Mouse (Mus musculus): ENCODE results near the gene Gpatch4. TPM values are rescaled to one million over a fixed set of nuclear protein-coding genes. Genes with fewer than 3 reads are reported as not detected.

The Gpatch4 gene
- polyA plus RNA-seq, 1 experiment from 2014 or later = 32.7 TPM

- Histone ChIP-seq H3K27ac (peak overlapping the region; percentile 39; the same call in 1 of the 2 replicates), H3K4me3 (replicated peaks) (no peak overlapping the region), H3K4me1 (replicated peaks) (no peaks in the 10 kb centered on the region), H3K4me2 (no peak overlapping the region), H3K9me3 (replicated peaks) (no peaks in the 10 kb centered on the region), H3K9ac (no peak overlapping the region), H3K27me3 (no peaks in the 10 kb centered on the region), H3K36me3 (peaks cover 91% of the 10 kb centered on the region)
- DNase-seq (no peak), ATAC-seq (ENCODE audit: low read depth) (no peak)
- 55% methylated on average over 6 of the region's 6 CpGs for WGBS (ENCODE audit: insufficient replicate concordance)
Observed at GRCm38 (mm10) chr3:88102611-88103010, 59.7 kb downstream of the Gpatch4 start.

Other genes starting within 250 kb of the Gpatch4 start
- 0.20 and 0.27 TPM in 2 replicates for gene Ntrk1, start 247.9 kb upstream of the Gpatch4 start, polyA plus RNA-seq (2015; fragmentation: Nextera tagmentation; extraction: Ambion mirVana)
- 0.03 TPM in 1 of 2 replicates, not detected in the other for gene Insrr, start 246.2 kb upstream of the Gpatch4 start, polyA plus RNA-seq (2015; fragmentation: Nextera tagmentation; extraction: Ambion mirVana)
- 5.0 and 5.3 TPM in 2 replicates for gene Pear1, start 218.8 kb upstream of the Gpatch4 start, polyA plus RNA-seq (2015; fragmentation: Nextera tagmentation; extraction: Ambion mirVana)
- 0.17 TPM in 1 of 2 replicates, not detected in the other for gene Sh2d2a, start 196.4 kb upstream of the Gpatch4 start, polyA plus RNA-seq (2015; fragmentation: Nextera tagmentation; extraction: Ambion mirVana)
- 7.9 and 9.2 TPM in 2 replicates for gene Prcc, start 157.5 kb upstream of the Gpatch4 start, polyA plus RNA-seq (2015; fragmentation: Nextera tagmentation; extraction: Ambion mirVana)
- 263 and 283 TPM in 2 replicates for gene Hdgf, start 136.8 kb upstream of the Gpatch4 start, polyA plus RNA-seq (2015; fragmentation: Nextera tagmentation; extraction: Ambion mirVana)
- 48.7 and 56.5 TPM in 2 replicates for gene Mrpl24, start 123.6 kb upstream of the Gpatch4 start, polyA plus RNA-seq (2015; fragmentation: Nextera tagmentation; extraction: Ambion mirVana)
- 31.1 and 38.3 TPM in 2 replicates for gene Isg20l2, start 112.8 kb upstream of the Gpatch4 start, polyA plus RNA-seq (2015; fragmentation: Nextera tagmentation; extraction: Ambion mirVana)
- 6.1 and 6.6 TPM in 2 replicates for gene Rrnad1, start 112.4 kb upstream of the Gpatch4 start, polyA plus RNA-seq (2015; fragmentation: Nextera tagmentation; extraction: Ambion mirVana)
- 2.2 and 2.3 TPM in 2 replicates for gene Crabp2, start 94.4 kb upstream of the Gpatch4 start, polyA plus RNA-seq (2015; fragmentation: Nextera tagmentation; extraction: Ambion mirVana)
- gene Nes, start 72.0 kb upstream of the Gpatch4 start, polyA plus RNA-seq (2015; fragmentation: Nextera tagmentation; extraction: Ambion mirVana) = 2.6 and 2.8 TPM in 2 replicates
- gene Bcan, start 42.9 kb upstream of the Gpatch4 start, polyA plus RNA-seq (2015; fragmentation: Nextera tagmentation; extraction: Ambion mirVana) = 0.05 TPM in 1 of 2 replicates, not detected in the other
- not detected in 2 replicates for gene Hapln2, start 15.5 kb upstream of the Gpatch4 start, polyA plus RNA-seq (2015; fragmentation: Nextera tagmentation; extraction: Ambion mirVana)
- gene Naxe, start 15.4 kb downstream of the Gpatch4 start, polyA plus RNA-seq (2015; fragmentation: Nextera tagmentation; extraction: Ambion mirVana) = 63.8 and 66.9 TPM in 2 replicates
- gene Ttc24, start 35.2 kb downstream of the Gpatch4 start, polyA plus RNA-seq (2015; fragmentation: Nextera tagmentation; extraction: Ambion mirVana) = not detected in 2 replicates
- 6.6 and 7.4 TPM in 2 replicates for gene Iqgap3, start 38.9 kb downstream of the Gpatch4 start, polyA plus RNA-seq (2015; fragmentation: Nextera tagmentation; extraction: Ambion mirVana)
- gene Mef2d, start 99.3 kb downstream of the Gpatch4 start, polyA plus RNA-seq (2015; fragmentation: Nextera tagmentation; extraction: Ambion mirVana) = 5.5 and 7.5 TPM in 2 replicates
- 14.7 and 15.4 TPM in 2 replicates for gene Rhbg, start 211.6 kb downstream of the Gpatch4 start, polyA plus RNA-seq (2015; fragmentation: Nextera tagmentation; extraction: Ambion mirVana)
- gene Gm38392, start 244.1 kb downstream of the Gpatch4 start, polyA plus RNA-seq (2015; fragmentation: Nextera tagmentation; extraction: Ambion mirVana) = 1.3 TPM in 1 of 2 replicates, not detected in the other

Data from liver, embryonic 13.5 days (tissue).